11 mouse cellular contexts compared by ENCODE assay signal in genomic region chr11:86579731-86580318, GRCm38 (mm10). TPM values are rescaled to one million over a fixed set of nuclear protein-coding genes. Genes with fewer than 3 reads are reported as not detected.
DNase-seq lines count a peak whose midpoint lies in the region; ATAC-seq and TF ChIP-seq lines count a peak whose summit lies in the region.
"Had no signal": no experiment of that assay in that cellular context is flagged by ENCODE, and none has a peak within 500 bp of the region (broad histone marks: within the 10 kb centered on the region; RNA-seq: fewer than 3 reads in every experiment).

No protein-coding gene starts in this region.

- no peaks in the 10 kb centered on the region for H3K27me3 ChIP-seq in heart, embryonic 13.5 days (replicated peaks)
- H3K27me3 ChIP-seq in thymus, adult 2 months (ENCODE audit: control insufficient read depth, insufficient read depth, low read length), result no peaks in the 10 kb centered on the region
- H3K27me3 ChIP-seq in kidney, postnatal 0 days (ENCODE audit: insufficient read depth, low read length), result no peaks in the 10 kb centered on the region
- H3K27me3 ChIP-seq: embryonic facial prominence, embryonic 15.5 days; neural tube, embryonic 13.5 days had no signal

- no peak for DNase-seq in heart, postnatal 4 days
- no peak for DNase-seq in thymus, adult 2 months
- DNase-seq in thymus, adult 18-20 months, result no peak
- no peak for DNase-seq in kidney, postnatal 0 days (ENCODE audit: low spot score)
- DNase-seq in urinary bladder, postnatal 10 days (ENCODE audit: low spot score), result no peak
- DNase-seq in cerebellum, postnatal 10 days, result no peak
- DNase-seq: cerebellum, adult 11-12 months had no signal

- 79% methylated on average over 10 of the region's 10 CpGs for WGBS in heart, embryonic 13.5 days
- WGBS in thymus, adult 2 months, result 83% methylated on average over 10 of the region's 10 CpGs
- 67% methylated on average over 10 of the region's 10 CpGs for whole genome bisulfite sequencing in kidney, postnatal 0 days

- TF ChIP-seq POLR2A in thymus, adult 2 months (IDR thresholded peaks at IDR 0.05; ENCODE audit: control insufficient read depth, extremely low read depth, insufficient read depth, low read length, poor library complexity), result no peak

- no peak overlapping the region for H3K4me3 ChIP-seq in heart, embryonic 13.5 days
- H3K4me3 ChIP-seq in thymus, adult 2 months (ENCODE audit: control insufficient read depth, insufficient read depth, low read length), result no peak overlapping the region
- H3K4me3 ChIP-seq in kidney, postnatal 0 days (replicated peaks; ENCODE audit: low read depth, low read length), result no peak overlapping the region
- H3K4me3 ChIP-seq: embryonic facial prominence, embryonic 15.5 days; neural tube, embryonic 13.5 days had no signal

- H3K27ac ChIP-seq in heart, embryonic 13.5 days (replicated peaks), result peak overlapping the region; percentile 50; the same call in 1 of the 2 replicates
- H3K27ac ChIP-seq in thymus, adult 2 months (ENCODE audit: control insufficient read depth, insufficient read depth, low read length), result peak overlapping the region; percentile 16; the same call in 1 of the 2 replicates
- peak overlapping the region; percentile 81 for H3K27ac ChIP-seq in kidney, postnatal 0 days
- H3K27ac ChIP-seq: neural tube, embryonic 13.5 days had no signal

- no peak overlapping the region for H3K4me2 ChIP-seq in heart, embryonic 13.5 days
- H3K4me2 ChIP-seq in kidney, postnatal 0 days (ENCODE audit: low read length), result no peak overlapping the region
- H3K4me2 ChIP-seq: embryonic facial prominence, embryonic 15.5 days; neural tube, embryonic 13.5 days had no signal

- no peak overlapping the region for H3K9ac ChIP-seq in heart, embryonic 13.5 days
- H3K9ac ChIP-seq in kidney, postnatal 0 days (ENCODE audit: low read depth, low read length), result no peak overlapping the region
- H3K9ac ChIP-seq: embryonic facial prominence, embryonic 15.5 days; neural tube, embryonic 13.5 days had no signal

- peaks cover 8% of the 10 kb centered on the region; the same call in 1 of the 2 replicates for H3K36me3 ChIP-seq in heart, embryonic 13.5 days
- H3K36me3 ChIP-seq in thymus, adult 2 months (ENCODE audit: control insufficient read depth, insufficient read depth, low read length), result no peaks in the 10 kb centered on the region
- H3K36me3 ChIP-seq in kidney, postnatal 0 days (ENCODE audit: insufficient read depth, low read length), result no peaks in the 10 kb centered on the region
- H3K36me3 ChIP-seq: embryonic facial prominence, embryonic 15.5 days had no signal

- ATAC-seq in heart, embryonic 13.5 days (ENCODE audit: extremely low read depth, insufficient number of reproducible peaks, low FRiP score, low TSS enrichment), result no peak
- peak; percentile 14; the same call in 1 of the 2 replicates for ATAC-seq in kidney, postnatal 0 days (replicated peaks; ENCODE audit: low FRiP score, low read depth)
- no peak for ATAC-seq in CD4-positive, CD25-positive, alpha-beta regulatory T cell, adult 4 months

- TF ChIP-seq CTCF in thymus, adult 2 months (IDR thresholded peaks at IDR 0.05; ENCODE audit: borderline replicate concordance, control insufficient read depth, extremely low read depth, insufficient read depth, low read length, poor library complexity), result no peak
- no peak for TF ChIP-seq CTCF in kidney, postnatal 0 days (IDR thresholded peaks at IDR 0.05; ENCODE audit: low read depth)

- no peaks in the 10 kb centered on the region for H3K9me3 ChIP-seq in heart, embryonic 13.5 days
- H3K9me3 ChIP-seq in kidney, postnatal 0 days (replicated peaks; ENCODE audit: low read length), result no peaks in the 10 kb centered on the region
- H3K9me3 ChIP-seq: embryonic facial prominence, embryonic 15.5 days; neural tube, embryonic 13.5 days had no signal

- H3K4me1 ChIP-seq in heart, embryonic 13.5 days, result peaks cover 82% of the 10 kb centered on the region
- peaks cover 36% of the 10 kb centered on the region for H3K4me1 ChIP-seq in thymus, adult 2 months (replicated peaks; ENCODE audit: control insufficient read depth, insufficient read depth, low read length)
- H3K4me1 ChIP-seq in kidney, postnatal 0 days (replicated peaks; ENCODE audit: insufficient read depth, low read length), result peaks cover 25% of the 10 kb centered on the region

RNA-seq across cellular contexts. Expression of gene Tubd1, which starts 35.0 kb away (rescaled TPM):
- polyA plus RNA-seq in heart, embryonic 13.5 days (2015; fragmentation: Nextera tagmentation; extraction: Ambion mirVana), result 11.5 and 11.9 TPM in 2 replicates
- 1 to 10 TPM; 8.4 to 9.7 TPM for total RNA-seq in heart, postnatal 4 days (2021)
- 5.7 and 5.9 TPM in 2 replicates for polyA plus RNA-seq in thymus, adult 2 months (2012; rRNA removed)
- 8.4 and 8.5 TPM in 2 replicates for polyA plus RNA-seq in kidney, postnatal 0 days (2015; fragmentation: Nextera tagmentation; extraction: Ambion mirVana)
- polyA plus RNA-seq in CD4-positive, CD25-positive, alpha-beta regulatory T cell, adult 4 months (2017; shearing (Covaris generic)), result 1 to 10 TPM; 4.0 to 6.7 TPM

RNA-seq across cellular contexts. Expression of gene Rps6kb1, which starts 35.2 kb away (rescaled TPM):
- polyA plus RNA-seq in heart, embryonic 13.5 days (2015; fragmentation: Nextera tagmentation; extraction: Ambion mirVana), result 39.6 and 41.2 TPM in 2 replicates
- 10 to 100 TPM; 27.7 to 28.8 TPM for total RNA-seq in heart, postnatal 4 days (2021)
- 12.2 and 12.3 TPM in 2 replicates for polyA plus RNA-seq in thymus, adult 2 months (2012; rRNA removed)
- 50.8 and 55.8 TPM in 2 replicates for polyA plus RNA-seq in kidney, postnatal 0 days (2015; fragmentation: Nextera tagmentation; extraction: Ambion mirVana)
- polyA plus RNA-seq in CD4-positive, CD25-positive, alpha-beta regulatory T cell, adult 4 months (2017; shearing (Covaris generic)), result 10 to 100 TPM; 58.9 to 62.5 TPM

Comparison
In these comparisons a context has a peak if more than half of its experiments do, and no peak if none do; other contexts are left out.
1. H3K27ac ChIP-seq: peak in every context shown above with its lines; median percentile 81 in kidney, postnatal 0 days; 50 in heart, embryonic 13.5 days; 16 in thymus, adult 2 months.